Mouse (Mus musculus) hindbrain, embryonic 14.5 days (tissue): ENCODE measurements around the gene Rmnd5a. TPM values are rescaled to one million over a fixed set of nuclear protein-coding genes. Genes with fewer than 3 reads are reported as not detected.

Source experiments
- ATAC-seq: fragments of 200-750 bp; cut with Nextera tagmentation; 2 replicates; pipeline ENCODE4 v1.8.0; 2017; ENCODE audit warnings: moderate number of reproducible peaks, mild to moderate bottlenecking, moderate TSS enrichment, moderate library complexity; ENCODE audit not compliant: low FRiP score
- DNase-seq: peaks from one replicate; pipeline ENCODE4 v3.0.0-alpha.2; 2015; ENCODE audit warnings: low spot score
- H3K27ac ChIP-seq: fragments of 300-500 bp; sonication (generic); 2 replicates; pipeline ENCODE4 v1.5.1; 2014; ENCODE audit warnings: mild to moderate bottlenecking, moderate library complexity
- H3K27me3 ChIP-seq: fragments of 300-500 bp; sonication (generic); 2 replicates; pipeline ENCODE4 v1.6.1; 2014; ENCODE audit warnings: mild to moderate bottlenecking, low read length, mixed read lengths; ENCODE audit not compliant: control insufficient read depth, insufficient read depth
- H3K36me3 ChIP-seq: fragments of 300-500 bp; sonication (generic); replicated peaks from 2 replicates; pipeline ENCODE4 v1.6.1; 2014; ENCODE audit not compliant: control insufficient read depth, insufficient read depth
- H3K4me1 ChIP-seq: fragments of 300-500 bp; sonication (generic); replicated peaks from 2 replicates; pipeline ENCODE4 v1.6.1; 2014; ENCODE audit warnings: antibody characterized with exemption, low read length, mixed read lengths; ENCODE audit not compliant: control insufficient read depth, insufficient read depth
- H3K4me2 ChIP-seq: fragments of 300-500 bp; sonication (generic); replicated peaks from 2 replicates; pipeline ENCODE4 v1.6.1; 2014; ENCODE audit warnings: mild to moderate bottlenecking, moderate library complexity
- H3K4me3 ChIP-seq: fragments of 300-500 bp; sonication (generic); replicated peaks from 2 replicates; pipeline ENCODE4 v1.5.1; 2014; ENCODE audit warnings: mild to moderate bottlenecking, low read length
- H3K9ac ChIP-seq: fragments of 300-500 bp; sonication (generic); 2 replicates; pipeline ENCODE4 v1.6.1; 2014
- H3K9me3 ChIP-seq: fragments of 300-500 bp; sonication (generic); 2 replicates; pipeline ENCODE4 v1.6.1; 2016; ENCODE audit warnings: low read length; ENCODE audit not compliant: control insufficient read depth
- WGBS: fragments of 180-500 bp; shearing (Covaris S2); extraction: QIAGEN DNeasy Blood & Tissue Kit; methylation state at CpG from one replicate; pipeline ENCODE4 v1.1.7; 2014; 5-methylcytosine and 5-hydroxymethylcytosine counted together
- polyA plus RNA-seq: library from polyadenylated mRNA; unstranded; fragments of >200 nt; fragmentation: Nextera tagmentation; extraction: Ambion mirVana; gene quantifications from 2 replicates; pipeline ENCODE4 v1.2.1, GENCODE M21; 2014

The Rmnd5a gene
- polyA plus RNA-seq, 1 experiment from 2014 or later = 5.8 TPM

DNA sequence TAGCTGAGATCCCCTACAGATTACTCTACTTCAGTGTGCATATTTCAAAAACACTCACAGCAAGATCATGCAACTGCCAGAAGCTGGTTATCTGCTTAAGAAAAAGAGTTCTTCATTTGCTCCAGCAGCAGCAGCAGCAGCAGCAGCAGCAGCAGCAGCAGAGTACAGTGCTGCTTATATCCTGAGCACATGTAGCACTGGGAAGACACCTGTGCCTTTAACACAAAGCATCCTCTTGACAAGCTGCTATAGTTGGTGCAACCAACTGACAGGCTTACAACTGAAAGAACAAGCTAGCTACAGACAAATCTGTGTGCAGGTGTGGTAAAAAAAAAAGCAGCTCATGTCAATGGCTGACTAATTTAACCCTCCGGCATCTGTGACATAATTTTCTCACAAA lies 44.4 kb downstream of the Rmnd5a start:
- H3K4me3 ChIP-seq = no peak overlapping the region
- H3K27me3 ChIP-seq = no peaks in the 10 kb centered on the region
- WGBS = 92% methylated on average over 1 of the region's 1 CpGs
- no peaks in the 10 kb centered on the region; the same call in 1 of the 2 replicates for H3K4me1 ChIP-seq
- H3K4me2 ChIP-seq = no peak overlapping the region
- no peak overlapping the region for H3K27ac ChIP-seq
- no peak overlapping the region for H3K9ac ChIP-seq
- H3K36me3 ChIP-seq = peaks cover 40% of the 10 kb centered on the region
- no peaks in the 10 kb centered on the region for H3K9me3 ChIP-seq
- ATAC-seq (no peak), DNase-seq (no peak)

DNA sequence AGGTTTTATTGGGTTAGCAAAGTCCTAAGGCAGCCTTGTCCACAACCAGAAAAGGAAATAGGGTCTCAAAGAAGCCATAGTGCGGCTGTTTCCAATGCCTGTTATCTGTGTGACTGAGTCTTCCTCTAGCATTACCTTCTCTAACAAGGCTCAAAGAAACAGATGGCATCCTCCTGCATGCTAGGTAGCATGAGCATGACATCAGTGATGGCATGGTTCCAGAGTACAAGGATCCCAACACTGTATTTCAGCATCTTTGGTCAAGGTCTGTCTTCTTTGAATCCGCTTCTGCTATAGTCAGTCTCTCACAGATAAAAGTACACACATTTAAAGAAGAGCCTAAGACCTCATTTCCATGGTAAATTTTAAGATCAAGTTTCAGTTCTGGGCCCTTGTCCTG lies 49.9 kb downstream of the Rmnd5a start:
- ATAC-seq = no peak
- H3K9ac ChIP-seq = no peak overlapping the region
- no peaks in the 10 kb centered on the region for H3K9me3 ChIP-seq
- no peaks in the 10 kb centered on the region for H3K27me3 ChIP-seq
- peaks cover 42% of the 10 kb centered on the region for H3K36me3 ChIP-seq
- DNase-seq = no peak
- WGBS = 96% methylated on average over 2 of the region's 2 CpGs
- H3K4me2 ChIP-seq = no peak overlapping the region
- H3K4me1 ChIP-seq = no peaks in the 10 kb centered on the region
- H3K4me3 ChIP-seq = no peak overlapping the region
- no peak overlapping the region for H3K27ac ChIP-seq

GRCm38 (mm10) chr6:71381654-71382053 lies 58.8 kb downstream of the Rmnd5a start:
- Histone ChIP-seq H3K36me3 (no peaks in the 10 kb centered on the region), H3K4me1 (no peaks in the 10 kb centered on the region), H3K27me3 (no peaks in the 10 kb centered on the region), H3K4me2 (no peak overlapping the region), H3K9ac (no peak overlapping the region), H3K4me3 (no peak overlapping the region), H3K9me3 (no peaks in the 10 kb centered on the region), H3K27ac (no peak overlapping the region)
- ATAC-seq (no peak), DNase-seq (no peak)
- 97% methylated on average over 5 of the region's 5 CpGs for WGBS

DNA sequence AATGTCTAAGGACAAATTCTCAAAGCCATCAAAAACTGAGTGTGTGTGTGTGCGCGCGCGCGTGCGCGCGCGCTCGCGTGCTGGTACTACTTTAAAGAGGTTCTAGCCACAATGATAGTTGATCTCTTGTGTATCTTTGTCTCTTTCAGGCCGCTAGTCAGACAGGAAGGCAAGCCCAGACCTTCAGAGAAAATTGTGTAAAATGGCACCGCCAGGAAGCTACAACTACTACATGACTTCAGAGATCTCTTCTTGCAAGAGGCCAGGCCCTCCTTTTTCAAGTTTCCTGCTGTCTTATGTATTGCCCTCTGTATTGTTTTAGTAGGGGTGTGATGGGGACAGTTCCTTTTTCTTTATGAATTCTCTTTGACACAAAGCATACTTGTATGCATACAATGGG lies 63.7 kb downstream of the Rmnd5a start:
- DNase-seq (no peak), ATAC-seq (no peak)
- H3K4me3 ChIP-seq = no peak overlapping the region
- H3K36me3 ChIP-seq = no peaks in the 10 kb centered on the region
- H3K9me3 ChIP-seq = no peaks in the 10 kb centered on the region
- H3K27ac ChIP-seq = no peak overlapping the region
- WGBS = 97% methylated on average over 13 of the region's 13 CpGs
- no peaks in the 10 kb centered on the region for H3K4me1 ChIP-seq
- H3K4me2 ChIP-seq = no peak overlapping the region
- no peaks in the 10 kb centered on the region for H3K27me3 ChIP-seq
- H3K9ac ChIP-seq = no peak overlapping the region

DNA sequence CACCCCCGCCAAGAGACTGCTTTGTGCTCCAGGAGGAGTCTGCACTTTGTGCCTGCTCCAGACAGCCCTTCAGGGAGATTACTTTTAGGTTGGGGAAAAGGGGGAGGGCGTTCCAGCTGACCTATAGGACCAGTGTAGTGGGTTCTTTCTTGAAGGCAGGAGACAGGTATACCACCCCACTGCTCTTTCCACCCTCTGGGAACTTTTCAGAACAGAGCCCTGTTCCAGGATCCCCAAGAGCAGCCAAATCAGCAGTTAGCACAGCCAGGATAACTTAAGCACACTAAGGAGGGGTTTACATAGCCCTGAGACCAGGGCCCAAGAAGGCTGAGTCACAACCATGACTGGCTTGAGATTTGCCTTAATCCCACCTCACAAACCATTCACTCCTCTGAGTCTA lies 65.5 kb downstream of the Rmnd5a start:
- DNase-seq = no peak
- Histone ChIP-seq H3K27me3 (no peaks in the 10 kb centered on the region), H3K27ac (no peak overlapping the region), H3K36me3 (no peaks in the 10 kb centered on the region), H3K4me2 (no peak overlapping the region), H3K9me3 (no peaks in the 10 kb centered on the region), H3K4me1 (no peaks in the 10 kb centered on the region), H3K4me3 (no peak overlapping the region), H3K9ac (no peak overlapping the region)
- 69% methylated on average over 2 of the region's 2 CpGs for WGBS
- no peak for ATAC-seq

DNA sequence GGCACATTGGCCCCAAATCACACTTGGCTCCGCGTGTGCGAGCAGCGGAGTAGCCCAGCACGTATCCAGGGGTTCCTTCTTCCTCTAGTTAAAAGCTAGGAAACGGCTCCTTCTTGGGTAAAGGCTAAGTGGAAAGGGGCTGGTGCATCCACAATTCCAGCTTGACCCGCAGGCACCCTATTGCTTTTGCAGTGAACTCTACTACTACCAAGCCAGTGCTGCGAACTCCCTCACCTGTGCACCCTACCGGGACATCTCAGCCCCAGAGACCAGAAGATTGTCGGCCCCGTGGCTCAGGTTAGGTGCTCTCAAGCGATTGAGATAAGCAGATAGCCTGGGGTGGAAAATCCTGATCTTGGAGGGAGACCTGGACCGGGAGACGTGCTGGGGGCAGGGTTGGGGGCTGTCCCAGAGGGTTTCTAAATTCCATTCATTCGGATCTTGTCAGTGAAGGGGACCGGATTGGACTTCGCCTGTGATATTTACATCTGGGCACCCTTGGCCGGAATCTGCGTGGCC lies 66.1 kb downstream of the Rmnd5a start:
- ATAC-seq (no peak), DNase-seq (no peak)
- Histone ChIP-seq H3K4me2 (no peak overlapping the region), H3K27me3 (no peaks in the 10 kb centered on the region), H3K36me3 (no peaks in the 10 kb centered on the region), H3K4me1 (no peaks in the 10 kb centered on the region), H3K9me3 (no peaks in the 10 kb centered on the region), H3K9ac (no peak overlapping the region), H3K27ac (no peak overlapping the region), H3K4me3 (no peak overlapping the region)
- 87% methylated on average over 19 of the region's 19 CpGs for WGBS

GRCm38 (mm10) chr6:71373249-71373775 lies 67.1 kb downstream of the Rmnd5a start, which contains the start of gene Cd8a:
Cd8a (plus strand) TSS chr6:71373427.
- Histone ChIP-seq H3K9ac (no peak within 1 kb of the TSS), H3K27me3 (no peaks in the 10 kb centered on the region), H3K36me3 (no peaks in the 10 kb centered on the region), H3K4me1 (no peaks in the 10 kb centered on the region), H3K27ac (no peak within 1 kb of the TSS), H3K4me3 (no peak within 1 kb of the TSS), H3K4me2 (no peak within 1 kb of the TSS), H3K9me3 (no peaks in the 10 kb centered on the region)
- WGBS = 81% methylated on average over 14 of the region's 14 CpGs
- no peak for DNase-seq
- ATAC-seq = no peak

DNA sequence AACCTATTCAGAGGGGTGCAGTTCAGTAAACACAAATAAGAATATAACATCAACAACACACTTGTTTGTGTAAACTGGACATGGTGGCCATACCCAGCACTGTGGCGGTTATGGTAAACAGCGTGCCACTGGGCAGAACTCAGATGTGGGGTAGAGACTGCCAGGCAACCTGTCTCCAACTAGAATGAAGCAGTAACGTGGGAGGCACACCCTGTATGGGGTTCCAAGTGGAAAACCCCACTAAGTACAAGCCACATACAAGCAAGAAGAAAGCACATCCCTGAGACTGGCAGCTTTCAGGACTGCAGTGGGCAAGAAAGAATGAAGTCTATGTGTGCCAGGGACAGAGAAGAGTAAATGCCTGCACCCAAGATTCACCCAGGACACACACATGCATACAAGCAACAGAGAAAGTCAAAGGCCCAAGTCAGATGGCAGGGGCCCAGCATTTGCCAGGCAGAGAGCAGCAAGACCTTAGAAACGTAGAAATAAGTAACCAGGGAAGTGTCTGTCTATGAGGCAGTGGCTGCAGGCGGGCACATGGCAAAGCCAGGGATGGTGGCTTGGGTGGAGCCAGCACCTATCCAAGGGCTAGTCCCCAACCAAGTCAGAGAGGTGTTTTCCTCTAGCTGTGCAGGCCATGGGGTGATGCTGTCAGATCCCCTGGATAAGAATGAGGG lies 68.3 kb downstream of the Rmnd5a start:
- WGBS = 87% methylated on average over 5 of the region's 5 CpGs
- H3K4me2 ChIP-seq = no peak overlapping the region
- H3K27me3 ChIP-seq = no peaks in the 10 kb centered on the region
- no peak overlapping the region for H3K4me3 ChIP-seq
- no peaks in the 10 kb centered on the region for H3K4me1 ChIP-seq
- H3K27ac ChIP-seq = no peak overlapping the region
- no peaks in the 10 kb centered on the region for H3K9me3 ChIP-seq
- H3K9ac ChIP-seq = no peak overlapping the region
- ATAC-seq = no peak
- H3K36me3 ChIP-seq = no peaks in the 10 kb centered on the region
- no peak for DNase-seq

DNA sequence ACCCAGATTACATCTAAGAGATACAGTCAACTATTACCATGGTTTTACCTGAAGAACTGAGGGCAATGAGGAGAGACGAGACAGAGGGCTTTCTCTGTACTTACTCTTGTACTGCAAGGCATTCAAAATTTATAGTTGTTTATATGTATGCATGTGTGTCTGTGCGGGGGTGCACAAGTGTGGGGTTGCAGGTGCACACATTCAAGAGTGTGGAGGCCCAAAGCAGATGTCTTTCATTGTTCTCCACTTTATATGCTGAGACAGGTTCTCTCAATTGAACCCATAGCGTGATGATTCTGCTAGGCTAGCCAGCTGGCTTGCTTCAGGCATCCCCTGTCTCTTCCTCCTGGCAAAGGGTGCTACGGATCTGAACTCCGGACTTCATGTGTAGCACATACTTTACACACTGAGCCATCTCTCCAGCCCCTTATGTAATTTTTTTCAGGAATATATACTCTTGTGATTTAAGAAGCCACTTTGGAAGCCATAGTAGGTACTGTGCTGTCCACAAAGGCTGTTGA lies 69.3 kb downstream of the Rmnd5a start:
- no peak overlapping the region for H3K27ac ChIP-seq
- 91% methylated on average over 5 of the region's 5 CpGs for WGBS
- H3K4me2 ChIP-seq = no peak overlapping the region
- no peaks in the 10 kb centered on the region for H3K27me3 ChIP-seq
- H3K36me3 ChIP-seq = no peaks in the 10 kb centered on the region
- H3K4me3 ChIP-seq = no peak overlapping the region
- H3K4me1 ChIP-seq = no peaks in the 10 kb centered on the region
- no peaks in the 10 kb centered on the region for H3K9me3 ChIP-seq
- ATAC-seq = no peak
- DNase-seq = no peak
- no peak overlapping the region for H3K9ac ChIP-seq
